Mouse (Mus musculus) stomach, embryonic 16.5 days (tissue): ENCODE measurements around the gene Pigo. TPM values are rescaled to one million over a fixed set of nuclear protein-coding genes. Genes with fewer than 3 reads are reported as not detected.
"Not testable (repeated sequence)": the region's sequence is repeated elsewhere in the genome, so short reads cannot be mapped to it uniquely, and the experiment has no call there.

ENCODE experiments used
- ATAC-seq: fragments of 200-750 bp; cut with Nextera tagmentation; 2 replicates; pipeline ENCODE4 v1.8.0; 2017; ENCODE audit warnings: moderate number of reproducible peaks, moderate TSS enrichment; ENCODE audit not compliant: insufficient read depth, low FRiP score
- H3K27ac ChIP-seq: fragments of 300-500 bp; sonication (generic); 2 replicates; pipeline ENCODE4 v1.5.1; 2014; ENCODE audit warnings: low read length
- H3K27me3 ChIP-seq: fragments of 300-500 bp; sonication (generic); 2 replicates; pipeline ENCODE4 v1.6.1; 2014; ENCODE audit warnings: low read length, control low read depth, mixed read lengths; ENCODE audit not compliant: control insufficient read depth, insufficient read depth
- H3K36me3 ChIP-seq: fragments of 300-500 bp; sonication (generic); 2 replicates; pipeline ENCODE4 v1.6.1; 2014; ENCODE audit warnings: low read length; ENCODE audit not compliant: control insufficient read depth, insufficient read depth
- H3K4me1 ChIP-seq: fragments of 300-500 bp; sonication (generic); 2 replicates; pipeline ENCODE4 v1.6.1; 2014; ENCODE audit warnings: low read length, control low read depth, mixed read lengths; ENCODE audit not compliant: control insufficient read depth, insufficient read depth
- H3K4me2 ChIP-seq: fragments of 300-500 bp; sonication (generic); 2 replicates; pipeline ENCODE4 v1.6.1; 2014; ENCODE audit warnings: low read depth, low read length, mixed read lengths
- H3K4me3 ChIP-seq: fragments of 300-500 bp; sonication (generic); replicated peaks from 2 replicates; pipeline ENCODE4 v1.5.1; 2014; ENCODE audit warnings: mild to moderate bottlenecking, low read length
- H3K9ac ChIP-seq: fragments of 300-500 bp; sonication (generic); 2 replicates; pipeline ENCODE4 v1.6.1; 2014; ENCODE audit warnings: low read length
- H3K9me3 ChIP-seq: fragments of 300-500 bp; sonication (generic); replicated peaks from 2 replicates; pipeline ENCODE4 v1.6.1; 2016; ENCODE audit warnings: low read length, control low read depth; ENCODE audit not compliant: control insufficient read depth
- WGBS: fragments of 180-500 bp; shearing (Covaris S2); extraction: QIAGEN DNeasy Blood & Tissue Kit; methylation state at CpG from one replicate; pipeline ENCODE4 v1.1.7; 2014; 5-methylcytosine and 5-hydroxymethylcytosine counted together
- polyA plus RNA-seq: library from polyadenylated mRNA; unstranded; fragments of >200 nt; fragmentation: Nextera tagmentation; extraction: Ambion mirVana; gene quantifications from 2 replicates; pipeline ENCODE4 v1.2.1, GENCODE M21; 2015

Pigo gene
- polyA plus RNA-seq, 1 experiment from 2014 or later: 22.9 TPM

DNA sequence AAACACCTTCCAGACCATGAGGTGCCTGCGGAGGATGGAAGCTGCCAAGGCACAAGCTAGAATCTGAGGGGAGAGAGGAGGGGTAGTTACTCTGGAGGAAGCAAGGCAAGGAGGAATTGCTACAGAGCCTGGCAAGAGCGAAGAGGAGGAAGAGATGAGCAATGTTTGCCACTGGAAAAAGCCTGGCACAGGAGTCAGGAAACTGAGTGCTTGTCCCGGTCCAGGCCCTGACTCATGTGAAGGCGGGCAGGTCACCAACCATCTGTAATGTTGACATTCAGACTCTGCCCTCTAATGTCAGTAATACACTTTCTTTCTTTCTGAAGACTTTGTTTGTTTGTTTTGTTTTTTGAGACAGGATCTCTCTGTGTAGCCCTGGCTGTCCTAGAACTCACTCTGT lies 7.5 kb downstream of the Pigo start:
- Histone ChIP-seq H3K9ac (no peak overlapping the region), H3K4me1 (no peaks in the 10 kb centered on the region), H3K36me3 (peaks cover 4% of the 10 kb centered on the region; the same call in 1 of the 2 replicates), H3K4me2 (no peak overlapping the region), H3K9me3 (no peaks in the 10 kb centered on the region), H3K4me3 (no peak overlapping the region), H3K27ac (no peak overlapping the region), H3K27me3 (no peaks in the 10 kb centered on the region)
- WGBS: 92% methylated on average over 4 of the region's 4 CpGs
- no peak for ATAC-seq

- no peak for ATAC-seq
- 0 out of 2 replicates have a peak, but pooled peaks cover 2% of the 10 kb centered on the region for H3K4me1 ChIP-seq
- no peak overlapping the region for H3K4me3 ChIP-seq
- no peaks in the 10 kb centered on the region for H3K36me3 ChIP-seq
- H3K9ac ChIP-seq: no peak overlapping the region
- H3K4me2 ChIP-seq: no peak overlapping the region
- no peaks in the 10 kb centered on the region for H3K27me3 ChIP-seq
- H3K27ac ChIP-seq: no peak overlapping the region
- no peaks in the 10 kb centered on the region for H3K9me3 ChIP-seq
- WGBS: 87% methylated on average over 1 of the region's 1 CpGs
Observed at GRCm38 (mm10) chr4:43012091-43012490, 13.5 kb downstream of the Pigo start.

DNA sequence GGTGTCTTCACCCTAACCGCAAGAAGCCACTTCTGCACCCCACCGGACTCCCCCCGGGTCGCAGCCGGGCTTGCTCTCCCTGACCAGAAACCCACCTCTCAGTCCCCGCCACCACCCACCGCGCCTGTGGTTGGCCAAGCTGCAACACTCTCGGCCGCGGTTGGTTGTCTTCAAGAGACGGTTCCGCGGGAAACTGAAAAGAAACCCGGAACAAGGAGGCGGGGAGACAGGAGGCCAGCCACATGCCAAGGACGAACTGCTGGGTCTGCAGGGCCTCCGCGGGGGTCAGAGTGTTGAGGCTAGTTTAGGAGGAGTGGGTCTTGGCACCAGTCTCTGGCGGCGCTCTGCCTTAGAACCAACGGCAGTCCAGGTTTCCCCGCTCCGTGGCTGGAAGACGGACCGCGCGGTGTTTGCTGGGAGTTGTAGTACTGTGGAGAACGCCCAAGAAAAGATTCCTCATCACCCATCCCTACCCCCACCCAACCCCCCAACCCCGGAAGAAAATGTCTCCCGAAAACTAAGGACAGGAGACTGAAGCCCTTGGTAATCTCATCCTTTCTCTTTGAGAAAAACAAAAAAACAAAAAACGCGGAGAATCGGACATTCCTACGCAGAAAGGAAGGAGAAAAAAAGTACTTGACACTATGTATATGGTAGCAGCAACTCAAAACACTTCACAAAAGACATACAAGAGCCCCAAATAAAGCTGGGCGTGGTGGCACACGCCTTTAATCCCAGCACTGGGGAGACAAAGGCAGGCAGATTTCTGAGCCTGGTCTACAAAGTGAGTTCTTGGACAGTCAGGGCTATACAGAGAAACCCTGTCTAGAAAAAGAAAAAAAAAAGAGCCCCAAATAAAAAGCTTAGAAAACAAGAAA lies 15.2 kb downstream of the Pigo start, which contains the start of gene Fancg:
Gene Fancg (minus strand): TSS at position 346 of the 878 bp plus-strand sequence.
- Histone ChIP-seq H3K9me3 (no peaks in the 10 kb centered on the region), H3K36me3 (no peaks in the 10 kb centered on the region), H3K27ac (peak within 1 kb of the TSS; percentile 65), H3K4me3 (peak within 1 kb of the TSS; percentile 91), H3K4me1 (0 out of 2 replicates have a peak, but pooled peaks cover 2% of the 10 kb centered on the region), H3K27me3 (no peaks in the 10 kb centered on the region), H3K4me2 (peak within 1 kb of the TSS; percentile 86), H3K9ac (peak within 1 kb of the TSS; percentile 81)
- WGBS: under 1% methylated on average over 37 of the region's 37 CpGs
- peak; percentile 89 for ATAC-seq

DNA sequence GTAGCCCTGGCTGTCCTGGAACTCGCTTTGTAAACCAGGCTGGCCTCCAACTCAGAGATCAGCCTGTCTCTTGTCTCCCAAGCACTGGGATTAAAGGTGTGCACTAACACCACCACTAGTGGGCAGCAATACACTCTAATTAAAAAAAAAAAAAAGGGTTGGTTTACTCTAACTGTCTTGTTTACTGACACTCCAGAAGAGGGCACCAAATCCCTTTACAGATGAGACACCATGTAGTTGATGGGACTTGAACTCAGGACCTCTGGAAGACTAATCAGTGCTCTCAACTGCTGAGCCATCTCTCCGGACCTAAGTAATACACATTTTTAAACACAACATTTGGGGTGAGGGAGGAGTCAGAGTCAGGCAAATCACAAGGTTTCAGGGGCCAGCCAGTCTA lies 19.9 kb downstream of the Pigo start:
- no peaks in the 10 kb centered on the region for H3K36me3 ChIP-seq
- no peak for ATAC-seq
- 58% methylated on average over 2 of the region's 2 CpGs for whole genome bisulfite sequencing
- no peaks in the 10 kb centered on the region for H3K27me3 ChIP-seq
- H3K4me1 ChIP-seq: 0 out of 2 replicates have a peak, but pooled peaks cover 6% of the 10 kb centered on the region
- H3K9me3 ChIP-seq: no peaks in the 10 kb centered on the region
- H3K4me2 ChIP-seq: no peak overlapping the region
- no peak overlapping the region for H3K9ac ChIP-seq
- no peak overlapping the region for H3K27ac ChIP-seq
- H3K4me3 ChIP-seq: no peak overlapping the region

GRCm38 (mm10) chr4:43004951-43005350 lies 20.7 kb downstream of the Pigo start:
- H3K27me3 ChIP-seq: no peaks in the 10 kb centered on the region
- no peak overlapping the region for H3K9ac ChIP-seq
- H3K36me3 ChIP-seq: no peaks in the 10 kb centered on the region
- 95% methylated on average over 3 of the region's 3 CpGs for WGBS
- H3K27ac ChIP-seq: no peak overlapping the region
- no peaks in the 10 kb centered on the region for H3K9me3 ChIP-seq
- H3K4me2 ChIP-seq: no peak overlapping the region
- no peak overlapping the region for H3K4me3 ChIP-seq
- ATAC-seq: no peak
- 0 out of 2 replicates have a peak, but pooled peaks cover 8% of the 10 kb centered on the region for H3K4me1 ChIP-seq

- Histone ChIP-seq H3K4me2 (no peak overlapping the region), H3K4me3 (no peak overlapping the region), H3K4me1 (peaks cover 18% of the 10 kb centered on the region), H3K27me3 (no peaks in the 10 kb centered on the region), H3K9ac (no peak overlapping the region), H3K36me3 (no peaks in the 10 kb centered on the region), H3K27ac (no peak overlapping the region), H3K9me3 (no peaks in the 10 kb centered on the region)
- ATAC-seq: no peak
- 71% methylated on average over 12 of the region's 12 CpGs for WGBS
Observed at GRCm38 (mm10) chr4:43002756-43003439, 22.7 kb downstream of the Pigo start.

DNA sequence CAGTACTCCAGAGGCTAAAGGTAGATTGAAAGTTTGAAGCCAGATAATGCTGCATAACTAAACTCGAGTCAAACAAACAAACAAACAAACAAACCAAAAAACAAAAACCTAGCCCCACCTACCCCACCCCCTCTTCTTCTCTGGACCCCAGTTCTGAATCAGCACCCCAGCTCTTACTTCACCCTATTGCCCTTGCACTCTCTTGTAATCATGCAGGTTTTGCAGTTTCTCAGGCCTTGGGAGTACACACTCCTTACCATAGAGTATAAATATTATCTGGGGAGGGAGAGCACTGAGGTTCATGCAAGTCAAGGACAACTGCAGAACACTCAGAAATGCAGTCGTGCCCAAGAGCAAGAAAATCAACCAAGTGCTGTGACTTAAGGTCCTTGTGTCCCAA lies 24.3 kb downstream of the Pigo start:
- Histone ChIP-seq H3K36me3 (no peaks in the 10 kb centered on the region), H3K9ac (no peak overlapping the region), H3K4me2 (no peak overlapping the region), H3K27ac (no peak overlapping the region; the same call in 1 of the 2 replicates), H3K4me3 (no peak overlapping the region), H3K9me3 (no peaks in the 10 kb centered on the region), H3K27me3 (no peaks in the 10 kb centered on the region), H3K4me1 (peaks cover 22% of the 10 kb centered on the region)
- 85% methylated on average over 2 of the region's 2 CpGs for WGBS
- no peak for ATAC-seq

DNA sequence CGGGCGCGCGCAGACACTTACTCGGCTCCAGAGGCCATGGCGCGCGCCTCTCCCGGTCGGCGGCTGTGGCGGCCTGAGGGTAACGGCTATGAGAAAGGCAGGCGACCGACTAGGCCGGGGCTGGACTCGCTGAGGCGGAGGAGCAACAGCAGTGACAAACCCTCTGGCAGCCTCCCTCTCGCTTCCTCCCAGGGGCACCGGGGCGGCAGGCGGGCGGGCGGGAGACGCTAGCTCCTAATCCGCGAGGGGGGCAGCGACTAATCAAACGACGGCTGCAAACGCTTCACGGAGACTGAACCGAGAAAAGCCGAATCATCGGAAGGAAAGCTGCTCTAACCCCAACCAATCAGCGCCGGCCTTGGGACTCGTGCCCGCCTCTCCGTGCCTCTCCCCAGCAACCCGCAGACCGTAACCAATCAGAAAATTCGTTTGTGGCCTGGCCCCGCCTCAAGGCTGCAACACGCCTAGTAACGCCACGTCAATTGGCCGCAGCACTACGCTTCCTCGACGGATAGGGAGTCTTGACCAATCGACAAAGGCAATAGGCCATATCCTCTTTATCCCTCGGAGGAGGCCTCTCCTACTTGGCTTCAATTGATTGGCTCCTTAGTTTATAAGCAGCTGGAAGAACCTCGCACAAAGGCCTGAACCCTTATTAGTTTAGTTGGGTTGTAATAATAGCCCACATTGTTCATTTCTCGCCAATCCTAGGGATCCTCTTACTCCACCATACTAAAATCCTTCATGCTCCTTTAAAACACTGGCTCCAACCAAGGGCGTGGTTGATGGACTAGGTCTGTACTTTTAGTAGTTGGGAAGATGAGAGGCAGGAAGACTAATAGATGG lies 25.3 kb downstream of the Pigo start, which contains the start of gene Vcp:
Gene Vcp (minus strand): TSS at position 367 of the 846 bp plus-strand sequence.
- Histone ChIP-seq H3K4me1 (peaks cover 22% of the 10 kb centered on the region), H3K27ac (peak within 1 kb of the TSS; percentile 100), H3K9ac (peak within 1 kb of the TSS; percentile 96), H3K4me2 (peak within 1 kb of the TSS; percentile 96), H3K4me3 (peak within 1 kb of the TSS; percentile 99)
- H3K9me3 ChIP-seq, H3K36me3 ChIP-seq, H3K27me3 ChIP-seq: not testable (repeated sequence)
- ATAC-seq: peak; percentile 98
- under 1% methylated on average over 48 of the region's 56 CpGs for WGBS
